Mouse (Mus musculus) megakaryocyte-erythroid progenitor cell, adult 5-6 weeks (primary cell): ENCODE results near the gene Cep72. TPM values are rescaled to one million over a fixed set of nuclear protein-coding genes. Genes with fewer than 3 reads are reported as not detected.
"Not testable (repeated sequence)": the region's sequence is repeated elsewhere in the genome, so short reads cannot be mapped to it uniquely, and the experiment has no call there.

Experiments used
- ATAC-seq: replicated peaks from 2 replicates; pipeline ENCODE4 v1.8.0; 2016; ENCODE audit warnings: mild to moderate bottlenecking, inconsistent platforms; ENCODE audit not compliant: severe bottlenecking, poor library complexity, low FRiP score, low TSS enrichment
- total RNA-seq, 2 experiments: library from RNA; stranded (forward) in 1 of 2; stranded (reverse) in 1 of 2; fragments of 200-1000, 215-1000 nt in 1 of 2; fragments of >200 nt in 1 of 2; fragmentation: Nextera tagmentation in 1 of 2; gene quantifications; 2 replicates each; pipeline ENCODE4 v1.2.3; 2014 to 2017

Cep72 gene
- total RNA-seq, 2 experiments from 2014 or later, result 6.5 to 12.5 TPM

DNA sequence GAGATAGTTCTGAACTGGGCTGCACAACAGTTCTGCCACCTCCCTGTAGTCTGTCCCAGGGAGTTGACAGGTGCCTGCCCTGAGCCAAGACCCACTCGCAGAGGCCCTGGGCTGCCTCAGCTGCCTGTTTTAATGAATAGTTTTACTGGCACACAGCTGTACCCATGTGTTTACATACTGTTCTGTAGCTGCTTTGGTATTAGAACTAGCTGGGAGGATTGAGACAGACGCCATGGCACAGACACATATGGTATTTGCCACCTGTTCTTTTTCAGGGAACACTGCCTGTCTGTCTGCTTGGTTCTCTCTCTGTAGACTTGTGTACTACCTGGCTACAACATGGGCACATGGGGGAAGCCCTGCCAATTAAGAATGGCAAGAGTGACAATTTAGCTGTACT, 27.3 kb downstream of the Cep72 start:
- no peak for ATAC-seq

DNA sequence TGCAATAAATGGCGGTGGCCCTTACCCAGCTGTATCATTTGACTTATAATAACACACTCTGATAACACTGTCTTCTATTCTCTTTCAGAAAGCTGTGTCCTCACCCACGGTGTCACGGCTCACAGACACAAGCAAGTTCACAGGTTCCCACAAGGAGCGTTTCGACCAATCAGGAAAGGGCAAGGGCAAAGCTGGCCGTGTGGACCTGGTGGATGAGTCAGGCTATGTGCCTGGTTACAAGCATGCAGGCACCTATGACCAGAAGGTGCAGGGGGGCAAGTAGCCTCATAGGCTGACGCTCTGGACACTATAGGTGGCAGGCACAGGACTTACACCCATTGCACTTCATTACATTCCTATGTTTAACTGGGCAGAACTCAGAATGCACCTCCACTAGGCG, 31.0 kb downstream of the Cep72 start:
- ATAC-seq, result no peak

GRCm38 (mm10) chr13:74030691-74031090, 31.4 kb downstream of the Cep72 start:
- ATAC-seq, result no peak

DNA sequence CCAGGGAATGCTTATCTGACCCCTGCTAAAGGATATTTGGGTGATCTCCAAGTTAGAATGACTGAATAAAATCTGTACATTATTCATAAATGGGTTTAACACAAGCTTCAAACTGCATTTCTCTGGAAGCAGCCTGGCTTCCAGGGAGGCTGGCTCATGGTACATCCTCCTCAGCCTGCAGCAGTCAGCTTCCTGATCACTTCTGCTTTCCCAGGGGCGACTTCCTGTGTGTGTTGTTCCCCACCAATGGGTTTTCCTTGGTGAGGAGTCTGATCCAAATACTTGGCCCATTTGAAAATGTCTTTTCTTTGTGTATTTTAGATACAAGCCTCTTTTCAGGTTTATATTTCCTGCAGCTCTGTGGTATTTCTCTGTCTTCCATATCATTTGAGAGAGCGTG, 33.1 kb downstream of the Cep72 start:
- no peak for ATAC-seq

DNA sequence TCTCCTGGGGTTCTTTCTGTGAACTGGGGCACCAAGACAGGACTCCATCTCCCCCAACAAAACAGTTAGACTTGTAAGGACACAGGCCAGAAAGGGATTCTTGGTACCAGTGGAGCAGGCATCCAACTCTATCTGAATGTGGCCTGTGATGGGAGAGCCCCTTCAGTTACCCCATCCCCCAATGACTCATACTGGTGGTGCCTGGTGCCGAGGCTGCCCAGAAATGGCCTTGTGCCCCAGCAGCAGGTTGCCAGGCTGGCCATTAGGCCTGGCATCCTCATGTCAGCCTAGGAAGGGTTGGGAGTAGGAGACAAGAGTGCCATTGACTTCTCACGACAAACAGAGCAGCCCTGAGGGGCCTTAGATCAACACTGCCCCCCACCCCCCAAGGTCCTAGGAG, 34.0 kb downstream of the Cep72 start:
- no peak for ATAC-seq

DNA sequence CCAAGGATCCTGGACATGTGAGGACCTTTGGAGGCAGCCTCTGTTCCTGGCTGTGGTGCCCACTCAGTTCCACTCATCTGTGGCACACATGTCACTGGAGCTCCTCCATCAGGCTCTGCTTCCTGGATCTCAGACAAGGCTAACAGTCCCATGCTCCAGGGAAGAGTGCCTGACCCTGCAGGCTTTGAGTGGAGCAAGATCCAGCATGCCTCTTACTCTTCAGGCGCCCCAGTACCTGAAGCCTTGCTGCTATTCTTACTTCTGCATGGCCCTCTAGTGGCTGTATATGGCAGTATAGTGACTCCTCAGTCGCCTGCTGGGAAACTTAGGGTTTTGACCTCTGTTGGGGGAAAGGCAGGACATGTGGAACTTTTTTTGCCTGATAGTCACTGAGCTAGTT, 35.9 kb downstream of the Cep72 start:
- peak; percentile 74 for ATAC-seq

- peak; percentile 42; the same call in 1 of the 2 replicates for ATAC-seq
Measured at GRCm38 (mm10) chr13:74025151-74026081, 36.7 kb downstream of the Cep72 start.

GRCm38 (mm10) chr13:74019006-74019405, 43.1 kb downstream of the Cep72 start:
- not testable (repeated sequence) for ATAC-seq

DNA sequence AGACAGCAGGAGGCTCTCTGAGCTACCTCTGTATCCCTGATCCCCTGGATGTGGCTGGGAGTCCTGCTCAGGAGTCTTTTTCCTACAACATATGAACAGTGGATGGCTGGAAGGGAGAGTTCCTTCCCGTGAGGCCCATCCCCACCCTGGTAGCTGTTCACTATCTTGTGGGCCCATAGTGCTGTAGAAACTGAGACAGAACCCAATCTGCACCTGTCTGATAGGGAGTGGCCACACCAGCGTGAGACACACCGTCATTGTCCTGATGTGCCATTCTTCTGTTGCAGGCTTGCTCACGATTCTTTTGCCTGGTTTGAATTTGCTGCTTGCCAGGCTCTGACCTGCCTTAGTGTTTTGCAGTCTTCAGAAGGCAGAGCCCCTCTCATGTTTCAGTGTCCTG, 44.7 kb downstream of the Cep72 start:
- ATAC-seq, result peak; percentile 70

DNA sequence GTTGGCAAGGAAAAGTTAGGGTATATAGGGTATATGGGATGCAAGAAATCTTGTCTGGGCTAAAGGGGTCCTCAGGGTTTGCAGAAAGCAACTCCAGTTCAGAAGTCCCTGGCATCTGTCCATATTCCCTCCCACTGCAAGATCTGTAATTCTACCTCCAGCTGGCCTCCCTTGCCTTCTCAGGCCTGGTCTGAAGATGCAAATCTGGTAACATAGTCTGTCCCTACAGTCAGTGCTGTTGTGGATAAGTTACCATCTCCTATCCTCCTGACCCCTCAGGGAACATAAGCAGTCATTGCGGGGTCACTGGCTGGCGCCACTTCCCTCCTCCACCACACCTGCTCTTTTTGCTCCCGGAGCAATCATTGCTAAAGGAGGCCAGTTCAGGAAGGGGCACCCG, 46.2 kb downstream of the Cep72 start:
- ATAC-seq, result no peak

DNA sequence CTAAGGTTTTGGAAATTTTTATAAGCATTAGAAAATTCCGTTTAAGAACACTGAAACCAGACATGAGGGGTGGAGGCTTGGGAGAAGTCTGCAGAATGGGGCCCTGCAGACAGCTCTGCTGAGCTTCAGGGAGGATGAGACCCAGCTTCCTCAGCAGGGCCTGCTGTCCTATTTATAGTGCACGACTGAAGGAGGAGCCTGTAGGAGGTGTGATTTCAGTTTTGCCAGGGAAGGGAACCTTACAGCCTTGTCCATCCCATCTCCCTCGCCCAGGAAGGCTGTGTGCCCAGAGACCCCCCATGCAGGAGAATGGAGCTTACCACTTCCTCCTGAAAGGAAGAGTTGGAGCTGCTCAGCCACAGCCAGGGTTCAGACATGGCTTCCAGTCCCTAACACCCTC, 51.4 kb downstream of the Cep72 start:
- ATAC-seq, result no peak

- ATAC-seq, result 0 out of 2 replicates have a peak, but pooled peaks have one; percentile 4
Measured at GRCm38 (mm10) chr13:74009791-74010614, 52.1 kb downstream of the Cep72 start.

DNA sequence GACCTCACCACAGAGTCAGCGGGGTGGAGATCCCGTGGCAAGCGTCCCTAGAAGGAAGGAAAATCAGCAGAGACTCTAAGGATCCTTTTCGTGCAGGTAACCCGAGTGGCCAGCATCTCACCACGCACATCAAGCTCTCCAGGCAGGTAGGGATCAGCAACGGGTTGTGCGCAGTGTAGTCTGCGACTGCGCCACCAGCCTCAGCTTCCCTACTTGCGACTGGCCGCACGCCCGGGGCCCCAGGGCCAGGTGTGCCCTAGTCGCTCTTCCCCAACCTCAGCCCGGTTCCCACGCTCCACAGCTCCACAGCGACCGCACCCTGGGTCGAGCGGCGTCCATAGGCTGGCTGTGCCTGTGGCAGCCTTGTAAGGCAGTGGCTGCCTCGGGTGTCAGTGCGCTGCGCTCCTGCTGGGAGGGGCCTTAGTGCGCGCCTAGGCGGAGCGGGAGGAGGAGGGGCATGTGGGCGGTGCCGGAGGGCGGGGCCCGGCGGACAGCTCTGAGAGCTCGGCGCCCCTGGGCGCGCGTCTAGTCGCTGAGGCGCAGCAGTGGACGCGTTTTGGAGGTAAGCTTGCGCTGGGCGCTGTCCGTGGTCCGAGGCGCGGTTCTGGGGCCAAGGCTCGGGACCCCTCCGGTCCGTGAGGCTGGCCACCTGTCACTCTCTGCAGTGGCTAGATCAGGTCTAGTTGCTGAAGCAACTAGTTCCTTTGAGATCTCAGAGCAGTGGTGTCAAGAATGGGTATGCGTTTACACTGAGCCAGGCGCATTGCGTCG, 53.0 kb downstream of the Cep72 start, which contains the start of gene Tppp:
TSS of gene Tppp (plus strand) at position 460 of the 771 bp plus-strand sequence.
- ATAC-seq, result peak; percentile 98

GRCm38 (mm10) chr13:74008216-74008615, 53.9 kb downstream of the Cep72 start:
- ATAC-seq, result not testable (repeated sequence)

DNA sequence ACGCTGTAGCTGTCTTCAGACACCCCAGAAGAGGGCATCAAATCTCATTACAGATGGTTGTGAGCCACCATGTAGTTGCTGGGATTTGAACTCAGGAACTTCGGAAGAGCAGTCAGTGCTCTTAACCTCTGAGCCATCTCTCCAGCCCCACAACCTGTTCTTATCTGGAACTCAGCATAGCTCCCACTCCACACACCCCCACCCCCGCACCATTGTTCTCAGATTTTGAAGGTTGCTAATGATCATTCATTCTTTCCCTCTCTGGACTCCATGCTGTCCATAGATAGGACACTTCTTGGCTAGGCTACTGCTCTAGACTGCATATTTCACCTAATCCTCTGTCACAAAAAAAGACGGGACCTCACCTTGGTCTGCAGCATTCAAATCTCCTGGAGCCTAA, 55.2 kb downstream of the Cep72 start:
- ATAC-seq, result not testable (repeated sequence)

DNA sequence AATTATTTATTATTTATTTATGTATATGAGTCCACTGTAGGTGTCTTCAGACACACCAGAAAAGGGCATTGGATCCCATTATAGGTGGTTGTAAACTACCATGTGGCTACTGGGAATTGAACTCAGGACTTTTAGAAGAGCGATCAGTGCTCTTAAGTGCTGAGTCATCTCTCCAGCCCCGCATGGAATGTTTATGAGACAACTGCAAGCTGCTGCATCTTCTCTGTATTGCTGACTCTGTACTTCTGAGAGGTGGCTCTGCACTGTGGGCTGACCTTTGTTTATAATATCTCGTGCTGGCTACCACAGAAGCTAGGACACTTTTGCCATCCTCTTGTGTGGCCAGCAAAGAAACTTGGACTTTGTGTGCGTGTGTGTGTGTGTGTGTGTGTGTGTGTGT, 60.6 kb downstream of the Cep72 start:
- ATAC-seq, result no peak

DNA sequence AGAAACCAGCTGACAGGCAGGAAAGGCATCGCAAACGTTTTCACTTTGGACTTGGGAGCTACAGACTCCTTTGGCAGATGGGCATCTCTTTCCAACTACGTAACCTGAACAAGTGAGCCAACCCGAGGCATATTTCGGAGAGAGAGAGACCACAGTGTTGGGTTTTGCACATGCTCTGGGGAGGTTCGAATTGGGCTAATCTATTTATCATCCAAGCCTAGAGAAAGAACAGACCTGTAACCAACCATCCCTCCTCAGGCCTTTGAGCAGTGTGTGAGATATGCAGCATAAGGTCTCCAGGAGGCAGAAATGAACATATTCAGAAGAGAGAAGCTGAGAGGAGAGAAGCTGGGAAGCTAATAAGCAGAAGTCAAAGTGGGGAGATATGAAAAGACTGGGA, 61.1 kb downstream of the Cep72 start:
- ATAC-seq, result no peak

- no peak for ATAC-seq
Measured at GRCm38 (mm10) chr13:74000519-74000918, 61.6 kb downstream of the Cep72 start.

DNA sequence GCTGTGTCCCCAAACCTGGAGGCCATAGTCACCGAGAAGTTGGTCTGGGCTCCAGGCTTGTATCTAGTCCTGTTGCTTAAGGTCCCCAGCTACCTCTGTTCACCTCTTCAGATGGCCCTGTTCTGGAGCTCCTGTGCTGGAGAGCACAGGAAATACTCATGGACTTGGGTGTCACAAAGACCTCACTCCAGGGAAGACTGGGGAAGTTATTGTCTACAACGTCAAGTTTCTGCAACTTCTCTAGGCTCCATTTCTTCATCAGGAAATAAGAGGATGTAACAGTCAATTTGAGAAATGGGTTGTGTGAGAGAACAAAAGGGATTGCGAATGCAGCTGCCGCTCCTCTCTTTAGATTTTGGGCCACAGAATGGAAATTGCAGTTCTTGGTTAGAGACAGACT, 65.6 kb downstream of the Cep72 start:
- no peak for ATAC-seq

DNA sequence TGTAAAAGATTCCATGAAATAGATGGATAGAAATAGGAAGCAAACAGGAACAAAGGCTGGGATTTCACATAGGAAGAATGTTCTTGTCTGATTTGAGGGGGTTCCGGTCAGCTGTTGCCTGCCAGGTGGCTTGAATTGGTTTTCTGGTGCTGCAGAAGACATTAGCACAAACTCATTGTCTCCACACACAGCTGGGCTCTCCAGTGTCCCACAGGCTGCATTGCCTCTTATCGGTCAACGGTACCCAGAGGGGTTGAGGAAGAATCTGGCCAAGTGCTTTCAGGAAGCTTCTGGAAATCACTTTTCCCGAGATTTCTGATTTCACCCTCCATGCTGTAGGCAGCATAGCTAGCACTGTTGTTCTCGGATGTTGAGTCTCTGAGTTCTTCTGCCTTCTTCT, 70.8 kb downstream of the Cep72 start:
- no peak for ATAC-seq
